Mouse (Mus musculus) liver, postnatal 0 days (tissue): ENCODE data around the gene Fancd2. TPM values are rescaled to one million over a fixed set of nuclear protein-coding genes. Genes with fewer than 3 reads are reported as not detected.
A peak's percentile ranks its signal among the peaks of the same experiment; 100 is the strongest.

ENCODE experiments used
- ATAC-seq: fragments of 200-750 bp; cut with Nextera tagmentation; 2 replicates; pipeline ENCODE4 v1.8.0; 2017; ENCODE audit warnings: mild to moderate bottlenecking, moderate library complexity
- DNase-seq: peaks from one replicate; pipeline ENCODE4 v3.0.0-alpha.2; 2016
- H3K27ac ChIP-seq: fragments of 300-500 bp; sonication (generic); 2 replicates; pipeline ENCODE4 v1.5.1; 2014; ENCODE audit warnings: antibody characterized with exemption, moderate library complexity, mild to moderate bottlenecking, low read depth
- H3K27me3 ChIP-seq: fragments of 300-500 bp; sonication (generic); 2 replicates; pipeline ENCODE4 v1.6.1; 2014; ENCODE audit warnings: low read length, control low read depth, mixed read lengths; ENCODE audit not compliant: insufficient read depth
- H3K36me3 ChIP-seq: fragments of 300-500 bp; sonication (generic); replicated peaks from 2 replicates; pipeline ENCODE4 v1.6.1; 2014; ENCODE audit warnings: mild to moderate bottlenecking, control low read depth, low read length, moderate library complexity, mixed read lengths; ENCODE audit not compliant: insufficient read depth
- H3K4me1 ChIP-seq: fragments of 300-500 bp; sonication (generic); 2 replicates; pipeline ENCODE4 v1.6.1; 2014; ENCODE audit warnings: antibody characterized with exemption, mild to moderate bottlenecking, control low read depth; ENCODE audit not compliant: insufficient read depth
- H3K4me2 ChIP-seq: fragments of 300-500 bp; sonication (generic); 2 replicates; pipeline ENCODE4 v1.6.1; 2014; ENCODE audit warnings: low read depth, mild to moderate bottlenecking, low read length, moderate library complexity, mixed read lengths
- H3K4me3 ChIP-seq: fragments of 300-500 bp; sonication (generic); 2 replicates; pipeline ENCODE4 v1.5.1; 2014; ENCODE audit warnings: low read depth, low read length
- H3K9ac ChIP-seq: fragments of 300-500 bp; sonication (generic); replicated peaks from 2 replicates; pipeline ENCODE4 v1.6.1; 2014; ENCODE audit warnings: mild to moderate bottlenecking, moderate library complexity
- H3K9me3 ChIP-seq: fragments of 300-500 bp; sonication (generic); 2 replicates; pipeline ENCODE4 v1.6.1; 2016; ENCODE audit warnings: mild to moderate bottlenecking, control low read depth, low read length, mixed read lengths
- CTCF ChIP-seq: sonication (generic); IDR thresholded peaks from 2 replicates; pipeline ENCODE4 v1.5.1; 2016; ENCODE audit warnings: antibody characterized with exemption, low read depth
- EP300 ChIP-seq: IDR thresholded peaks from 2 replicates; pipeline ENCODE4 v1.6.1; 2016; ENCODE audit warnings: antibody characterized with exemption, low read depth, mild to moderate bottlenecking
- WGBS: fragments of 180-500 bp; shearing (Covaris S2); extraction: QIAGEN DNeasy Blood & Tissue Kit; methylation state at CpG from one replicate; pipeline ENCODE4 v1.1.7; 2014; ENCODE audit not compliant: insufficient replicate concordance; 5-methylcytosine and 5-hydroxymethylcytosine counted together
- polyA plus RNA-seq: library from polyadenylated mRNA; unstranded; fragments of >200 nt; fragmentation: Nextera tagmentation; extraction: Ambion mirVana; gene quantifications from 2 replicates; pipeline ENCODE4 v1.2.1, GENCODE M21; 2015

Fancd2 gene
- polyA plus RNA-seq, 1 experiment from 2014 or later, result 4.5 TPM

- peak overlapping the region; percentile 28; the same call in 1 of the 2 replicates for H3K9ac ChIP-seq
- H3K36me3 ChIP-seq, result peaks cover 20% of the 10 kb centered on the region
These were observed 93.7 kb downstream of the Fancd2 start for GRCm38 (mm10) chr6:113624989-113625770.

GRCm38 (mm10) chr6:113630322-113630721, 98.8 kb downstream of the Fancd2 start:
- H3K27me3 ChIP-seq, result no peaks in the 10 kb centered on the region
- no peak overlapping the region for H3K9ac ChIP-seq
- 65% methylated on average over 5 of the region's 5 CpGs for WGBS
- H3K27ac ChIP-seq, result no peak overlapping the region
- H3K36me3 ChIP-seq, result peaks cover 37% of the 10 kb centered on the region
- TF ChIP-seq CTCF, result no peak
- TF ChIP-seq EP300, result no peak
- H3K9me3 ChIP-seq, result no peaks in the 10 kb centered on the region
- H3K4me1 ChIP-seq, result peaks cover 7% of the 10 kb centered on the region
- no peak for ATAC-seq
- no peak overlapping the region for H3K4me3 ChIP-seq
- no peak for DNase-seq
- no peak overlapping the region for H3K4me2 ChIP-seq

More at GRCm38 (mm10) chr6:113624989-113625770, 93.7 kb downstream of the Fancd2 start:
- TF ChIP-seq EP300 (no peak), CTCF (no peak)
- H3K9me3 ChIP-seq, result no peaks in the 10 kb centered on the region
- peaks cover 17% of the 10 kb centered on the region for H3K4me1 ChIP-seq
- DNase-seq, result no peak
- H3K4me2 ChIP-seq, result peak overlapping the region; percentile 83
- no peak overlapping the region; the same call in 1 of the 2 replicates for H3K27ac ChIP-seq
- 62% methylated on average over 5 of the region's 5 CpGs for WGBS
- peak overlapping the region; percentile 78 for H3K4me3 ChIP-seq
- no peaks in the 10 kb centered on the region for H3K27me3 ChIP-seq
- no peak for ATAC-seq

DNA sequence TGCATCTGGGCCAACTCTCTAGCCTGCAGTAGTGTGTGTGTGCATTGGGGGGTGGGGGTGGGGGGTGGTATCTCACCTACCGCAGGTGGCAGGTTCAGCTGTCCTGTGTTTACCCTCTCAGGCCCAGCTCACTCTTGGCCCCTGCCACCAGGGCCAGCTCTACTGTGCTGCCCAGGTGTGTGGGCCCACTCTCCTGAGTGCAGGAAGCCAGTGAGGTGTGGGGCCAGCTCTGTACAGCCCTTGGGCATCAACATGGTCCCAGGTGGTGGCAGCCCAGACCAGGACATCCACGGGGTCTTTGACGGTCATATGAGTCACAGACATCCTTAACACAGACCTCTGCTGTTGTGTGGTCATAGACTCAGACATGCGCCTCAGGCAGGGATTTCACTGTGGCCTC, 101.4 kb downstream of the Fancd2 start:
- no peak for TF ChIP-seq CTCF
- TF ChIP-seq EP300, result no peak
- H3K4me2 ChIP-seq, result no peak overlapping the region
- no peak overlapping the region for H3K27ac ChIP-seq
- H3K9me3 ChIP-seq, result no peaks in the 10 kb centered on the region
- H3K27me3 ChIP-seq, result no peaks in the 10 kb centered on the region
- H3K4me1 ChIP-seq, result no peaks in the 10 kb centered on the region
- WGBS, result 87% methylated on average over 4 of the region's 4 CpGs
- H3K9ac ChIP-seq, result no peak overlapping the region
- DNase-seq, result no peak
- H3K4me3 ChIP-seq, result no peak overlapping the region
- peaks cover 37% of the 10 kb centered on the region for H3K36me3 ChIP-seq
- no peak for ATAC-seq

GRCm38 (mm10) chr6:113638302-113639040, 107.0 kb downstream of the Fancd2 start, which contains the start of gene Irak2:
Irak2 (plus strand) TSS chr6:113638467.
- peak within 1 kb of the TSS; percentile 84 for H3K4me2 ChIP-seq
- peak; percentile 96 for DNase-seq
- peak; percentile 97 for ATAC-seq
- H3K36me3 ChIP-seq, result no peaks in the 10 kb centered on the region
- no peaks in the 10 kb centered on the region for H3K27me3 ChIP-seq
- no peaks in the 10 kb centered on the region for H3K9me3 ChIP-seq
- peak within 1 kb of the TSS; percentile 71 for H3K27ac ChIP-seq
- TF ChIP-seq CTCF (peak; percentile 100), EP300 (0 out of 2 replicates have a peak, but pooled peaks have one; percentile 10)
- H3K4me1 ChIP-seq, result peaks cover 13% of the 10 kb centered on the region
- WGBS, result 5% methylated on average over 35 of the region's 37 CpGs
- H3K9ac ChIP-seq, result peak within 1 kb of the TSS; percentile 65
- peak within 1 kb of the TSS; percentile 61 for H3K4me3 ChIP-seq

DNA sequence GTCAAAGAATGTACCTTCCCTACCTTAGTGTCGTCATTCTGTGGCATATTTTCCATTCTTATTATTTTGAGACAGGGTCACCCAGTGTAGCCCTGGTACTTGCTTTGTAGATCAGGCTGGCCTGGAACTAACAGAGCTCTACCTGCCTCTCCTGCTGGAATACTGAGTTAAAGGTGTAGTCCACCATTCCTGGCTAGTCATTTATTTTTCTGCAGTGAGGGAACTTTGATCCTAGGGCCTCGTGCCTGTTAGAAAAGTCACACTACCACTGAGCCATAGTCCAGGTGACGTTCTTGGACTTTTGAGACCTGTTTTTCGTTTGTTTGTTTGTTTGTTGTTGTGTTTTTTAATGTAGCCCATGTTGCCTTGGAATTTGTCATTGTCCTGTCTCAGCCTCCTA, 107.7 kb downstream of the Fancd2 start:
- H3K4me3 ChIP-seq, result peak overlapping the region; percentile 61; the same call in 1 of the 2 replicates
- H3K36me3 ChIP-seq, result no peaks in the 10 kb centered on the region
- H3K9ac ChIP-seq, result peak overlapping the region; percentile 26; the same call in 1 of the 2 replicates
- H3K4me1 ChIP-seq, result peaks cover 19% of the 10 kb centered on the region
- peak overlapping the region; percentile 59 for H3K27ac ChIP-seq
- ATAC-seq (no peak), DNase-seq (no peak)
- no peaks in the 10 kb centered on the region for H3K9me3 ChIP-seq
- no peaks in the 10 kb centered on the region for H3K27me3 ChIP-seq
- TF ChIP-seq EP300 (no peak), CTCF (no peak)
- peak overlapping the region; percentile 84 for H3K4me2 ChIP-seq
- WGBS, result 70% methylated on average over 4 of the region's 4 CpGs

GRCm38 (mm10) chr6:113642605-113643004, 111.1 kb downstream of the Fancd2 start:
- Histone ChIP-seq H3K36me3 (peaks cover 2% of the 10 kb centered on the region), H3K27ac (no peak overlapping the region), H3K4me3 (no peak overlapping the region), H3K9ac (no peak overlapping the region), H3K4me2 (no peak overlapping the region), H3K9me3 (no peaks in the 10 kb centered on the region), H3K27me3 (no peaks in the 10 kb centered on the region), H3K4me1 (peaks cover 33% of the 10 kb centered on the region)
- 83% methylated on average over 8 of the region's 8 CpGs for WGBS
- TF ChIP-seq EP300 (no peak), CTCF (no peak)
- no peak for DNase-seq
- ATAC-seq, result no peak
